Mouse (Mus musculus): ENCODE results near the gene St3gal3. TPM values are rescaled to one million over a fixed set of nuclear protein-coding genes. Genes with fewer than 3 reads are reported as not detected.

The St3gal3 gene
- polyA plus RNA-seq, 1 experiment from 2014 or later, result 27.4 TPM

GRCm38 (mm10) chr4:118057076-118057475 lies 77.6 kb downstream of the St3gal3 start:
- ChIA-PET CTCF (no interaction called here), POLR2A (interaction anchor here (1.1 kb wide), 1 partner anchor 38 kb away, joined by 3 read pairs; no protein-coding TSS in a partner anchor)
- in situ Hi-C loops (cut with MboI; ENCODE audit: low pct_unique_long_range_greater_than_20kb), result no loop called here
- DNase-seq (ENCODE audit: low read depth, low spot score) (no peak), ATAC-seq (no peak)
- H3K27me3 ChIP-seq, result no peaks in the 10 kb centered on the region
- no peak for TF ChIP-seq CTCF (IDR thresholded peaks at IDR 0.05)

GRCm38 (mm10) chr4:118054615-118055014 lies 80.1 kb downstream of the St3gal3 start:
- CTCF ChIA-PET, result no interaction called here
- no peak for ATAC-seq
- no peaks in the 10 kb centered on the region for H3K27me3 ChIP-seq
- no peak for DNase-seq (ENCODE audit: low read depth, low spot score)
- in situ Hi-C loops (cut with MboI; ENCODE audit: low pct_unique_long_range_greater_than_20kb), result no loop called here
- POLR2A ChIA-PET, result interaction anchor here (0.7 to 0.9 kb wide), 2 partner anchors 59 to 268 kb away, joined by 3 read pairs; no protein-coding TSS in a partner anchor
- no peak for TF ChIP-seq CTCF (IDR thresholded peaks at IDR 0.05)

GRCm38 (mm10) chr4:118053904-118054303 lies 80.8 kb downstream of the St3gal3 start:
- no peak for DNase-seq (ENCODE audit: low read depth, low spot score)
- CTCF ChIA-PET, result no interaction called here
- no peaks in the 10 kb centered on the region for H3K27me3 ChIP-seq

GRCm38 (mm10) chr4:118049606-118050302 lies 85.0 kb downstream of the St3gal3 start:
- POLR2A ChIA-PET, result no interaction called here
- CTCF ChIA-PET, result interaction anchor here (0.9 to 1.2 kb wide), 2 partner anchors 11 to 31 kb away, joined by 3 to 4 read pairs; no protein-coding TSS in a partner anchor
- in situ Hi-C loops (cut with MboI; ENCODE audit: low pct_unique_long_range_greater_than_20kb), result no loop called here
- no peak for TF ChIP-seq CTCF (IDR thresholded peaks at IDR 0.05)
- H3K27me3 ChIP-seq, result no peaks in the 10 kb centered on the region
- ATAC-seq (no peak), DNase-seq (ENCODE audit: low read depth, low spot score) (no peak)

More at GRCm38 (mm10) chr4:118053904-118054303, 80.8 kb downstream of the St3gal3 start:
- in situ Hi-C loops (cut with MboI; ENCODE audit: low pct_unique_long_range_greater_than_20kb), result no loop called here
- ATAC-seq, result no peak
- POLR2A ChIA-PET, result interaction anchor here (0.9 kb wide), 1 partner anchor 58 kb away, joined by 3 read pairs; no protein-coding TSS in a partner anchor
- no peak for TF ChIP-seq CTCF (IDR thresholded peaks at IDR 0.05)

- in situ Hi-C loops (cut with MboI; ENCODE audit: low pct_unique_long_range_greater_than_20kb), result no loop called here
- CTCF ChIA-PET, result no interaction called here
- no peaks in the 10 kb centered on the region for H3K27me3 ChIP-seq
- POLR2A ChIA-PET, result no interaction called here
- TF ChIP-seq CTCF (IDR thresholded peaks at IDR 0.05), result no peak
- DNase-seq (ENCODE audit: low read depth, low spot score), result no peak
- no peak for ATAC-seq
Observed at GRCm38 (mm10) chr4:118044510-118044909, 90.2 kb downstream of the St3gal3 start.

GRCm38 (mm10) chr4:118043331-118044002 lies 91.2 kb downstream of the St3gal3 start:
- in situ Hi-C loops (cut with MboI; ENCODE audit: low pct_unique_long_range_greater_than_20kb), result no loop called here
- DNase-seq (ENCODE audit: low read depth, low spot score) (no peak), ATAC-seq (no peak)
- no peak for TF ChIP-seq CTCF (IDR thresholded peaks at IDR 0.05)
- POLR2A ChIA-PET, result no interaction called here
- CTCF ChIA-PET, result no interaction called here
- no peaks in the 10 kb centered on the region for H3K27me3 ChIP-seq

- no peak for DNase-seq (ENCODE audit: low read depth, low spot score)
- CTCF ChIA-PET, result no interaction called here
- in situ Hi-C loops (cut with MboI; ENCODE audit: low pct_unique_long_range_greater_than_20kb), result no loop called here
- POLR2A ChIA-PET, result no interaction called here
- H3K27me3 ChIP-seq, result no peaks in the 10 kb centered on the region
- no peak for TF ChIP-seq CTCF (IDR thresholded peaks at IDR 0.05)
- no peak for ATAC-seq
Observed at GRCm38 (mm10) chr4:118042671-118043320, 91.9 kb downstream of the St3gal3 start.

GRCm38 (mm10) chr4:118041145-118041544 lies 93.6 kb downstream of the St3gal3 start:
- TF ChIP-seq CTCF (IDR thresholded peaks at IDR 0.05), result no peak
- ChIA-PET CTCF (no interaction called here), POLR2A (no interaction called here)
- in situ Hi-C loops (cut with MboI; ENCODE audit: low pct_unique_long_range_greater_than_20kb), result no loop called here
- ATAC-seq (no peak), DNase-seq (ENCODE audit: low read depth, low spot score) (no peak)
- H3K27me3 ChIP-seq, result no peaks in the 10 kb centered on the region

GRCm38 (mm10) chr4:118040650-118041049 lies 94.1 kb downstream of the St3gal3 start:
- ATAC-seq, result no peak
- ChIA-PET CTCF (no interaction called here), POLR2A (no interaction called here)
- no peak for DNase-seq (ENCODE audit: low read depth, low spot score)
- no peak for TF ChIP-seq CTCF (IDR thresholded peaks at IDR 0.05)
- in situ Hi-C loops (cut with MboI; ENCODE audit: low pct_unique_long_range_greater_than_20kb), result no loop called here
- no peaks in the 10 kb centered on the region for H3K27me3 ChIP-seq

- CTCF ChIA-PET, result no interaction called here
- ATAC-seq, result no peak
- no peak for DNase-seq (ENCODE audit: low read depth, low spot score)
- in situ Hi-C loops (cut with MboI; ENCODE audit: low pct_unique_long_range_greater_than_20kb), result no loop called here
- no peaks in the 10 kb centered on the region for H3K27me3 ChIP-seq
- TF ChIP-seq CTCF (IDR thresholded peaks at IDR 0.05), result no peak
- POLR2A ChIA-PET, result no interaction called here
Observed at GRCm38 (mm10) chr4:118039964-118040363, 94.8 kb downstream of the St3gal3 start.

- ChIA-PET CTCF (no interaction called here), POLR2A (no interaction called here)
- ATAC-seq, result no peak
- in situ Hi-C loops (cut with MboI; ENCODE audit: low pct_unique_long_range_greater_than_20kb), result no loop called here
- DNase-seq (ENCODE audit: low read depth, low spot score), result no peak
- no peak for TF ChIP-seq CTCF (IDR thresholded peaks at IDR 0.05)
- no peaks in the 10 kb centered on the region for H3K27me3 ChIP-seq
Observed at GRCm38 (mm10) chr4:118038023-118038422, 96.7 kb downstream of the St3gal3 start.

All from Patski (cell line).